Mouse (Mus musculus) lung, postnatal 0 days (tissue): ENCODE data around the gene Anxa5. TPM values are rescaled to one million over a fixed set of nuclear protein-coding genes. Genes with fewer than 3 reads are reported as not detected.

Experiments
- ATAC-seq: fragments of 200-750 bp; cut with Nextera tagmentation; 2 replicates; pipeline ENCODE4 v1.8.0; 2017; ENCODE audit warnings: moderate library complexity
- DNase-seq: peaks from one replicate; pipeline ENCODE4 v3.0.0-alpha.2; 2016; ENCODE audit warnings: low spot score
- H3K27ac ChIP-seq: fragments of 300-500 bp; sonication (generic); 2 replicates; pipeline ENCODE4 v1.5.1; 2014; ENCODE audit warnings: antibody characterized with exemption, mild to moderate bottlenecking, low read length, mixed read lengths
- H3K27me3 ChIP-seq: fragments of 300-500 bp; sonication (generic); replicated peaks from 2 replicates; pipeline ENCODE4 v1.6.1; 2014; ENCODE audit warnings: low read length, mixed read lengths; ENCODE audit not compliant: insufficient read depth
- H3K36me3 ChIP-seq: fragments of 300-500 bp; sonication (generic); 2 replicates; pipeline ENCODE4 v1.6.1; 2014; ENCODE audit warnings: low read length, mixed read lengths; ENCODE audit not compliant: insufficient read depth
- H3K4me1 ChIP-seq: fragments of 300-500 bp; sonication (generic); 2 replicates; pipeline ENCODE4 v1.6.1; 2014; ENCODE audit warnings: antibody characterized with exemption, low read depth, low read length, mixed read lengths; ENCODE audit not compliant: insufficient read depth
- H3K4me2 ChIP-seq: fragments of 300-500 bp; sonication (generic); replicated peaks from 2 replicates; pipeline ENCODE4 v1.6.1; 2014; ENCODE audit warnings: low read depth, mild to moderate bottlenecking, low read length, moderate library complexity, mixed read lengths
- H3K4me3 ChIP-seq: fragments of 300-500 bp; sonication (generic); 2 replicates; pipeline ENCODE4 v1.5.1; 2014; ENCODE audit warnings: low read depth, low read length
- H3K9ac ChIP-seq: fragments of 300-500 bp; sonication (generic); replicated peaks from 2 replicates; pipeline ENCODE4 v1.6.1; 2014; ENCODE audit warnings: low read depth, mild to moderate bottlenecking
- H3K9me3 ChIP-seq: fragments of 300-500 bp; sonication (generic); 2 replicates; pipeline ENCODE4 v1.6.1; 2016; ENCODE audit warnings: low read length, mixed read lengths
- CTCF ChIP-seq: IDR thresholded peaks from 2 replicates; pipeline ENCODE4 v1.5.1; 2016; ENCODE audit warnings: antibody characterized with exemption, mild to moderate bottlenecking
- EP300 ChIP-seq: IDR thresholded peaks from 2 replicates; pipeline ENCODE4 v1.6.1; 2016; ENCODE audit warnings: antibody characterized with exemption, mild to moderate bottlenecking, control low read depth
- WGBS: fragments of 180-500 bp; shearing (Covaris S2); extraction: QIAGEN DNeasy Blood & Tissue Kit; methylation state at CpG from one replicate; pipeline ENCODE4 v1.1.7; 2014; 5-methylcytosine and 5-hydroxymethylcytosine counted together
- microRNA-seq: library from miRNA; unstranded; fragments of <30 nt; microRNA quantifications from one replicate; pipeline ENCODE4, GENCODE M21; 2016
- polyA plus RNA-seq: library from polyadenylated mRNA; unstranded; fragments of >200 nt; fragmentation: Nextera tagmentation; extraction: Ambion mirVana; gene quantifications from 2 replicates; pipeline ENCODE4 v1.2.1, GENCODE M21; 2015

Gene Anxa5
- polyA plus RNA-seq, 1 experiment from 2014 or later = 449 TPM

DNA sequence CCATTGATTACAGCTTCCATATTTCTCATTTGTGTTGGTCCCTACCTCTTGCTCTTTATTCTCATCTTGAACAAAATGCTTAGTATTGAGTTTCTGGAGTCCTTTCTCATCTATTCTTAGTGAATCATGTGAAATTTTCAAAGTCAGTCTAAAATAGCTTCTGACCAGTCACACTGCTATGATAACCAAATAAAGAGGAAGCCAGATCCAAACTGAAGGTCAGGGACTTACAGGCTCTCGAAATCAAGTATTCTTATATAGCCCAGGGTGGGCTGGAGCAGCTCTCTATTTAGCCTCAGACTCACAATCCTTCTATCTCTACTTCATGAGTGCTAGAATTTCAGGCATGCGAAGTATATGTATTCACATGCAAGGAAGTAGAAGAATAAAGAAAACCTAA is 66.2 kb downstream of the Anxa5 start:
- WGBS = 47% methylated on average over 2 of the region's 2 CpGs
- H3K4me2 ChIP-seq = no peak overlapping the region
- no peak for TF ChIP-seq CTCF
- no peak for TF ChIP-seq EP300
- H3K27me3 ChIP-seq = no peaks in the 10 kb centered on the region
- no peaks in the 10 kb centered on the region for H3K9me3 ChIP-seq
- DNase-seq (no peak), ATAC-seq (no peak)
- no peak overlapping the region for H3K9ac ChIP-seq
- no peaks in the 10 kb centered on the region for H3K36me3 ChIP-seq
- no peaks in the 10 kb centered on the region for H3K4me1 ChIP-seq
- no peak overlapping the region for H3K4me3 ChIP-seq
- no peak overlapping the region for H3K27ac ChIP-seq

DNA sequence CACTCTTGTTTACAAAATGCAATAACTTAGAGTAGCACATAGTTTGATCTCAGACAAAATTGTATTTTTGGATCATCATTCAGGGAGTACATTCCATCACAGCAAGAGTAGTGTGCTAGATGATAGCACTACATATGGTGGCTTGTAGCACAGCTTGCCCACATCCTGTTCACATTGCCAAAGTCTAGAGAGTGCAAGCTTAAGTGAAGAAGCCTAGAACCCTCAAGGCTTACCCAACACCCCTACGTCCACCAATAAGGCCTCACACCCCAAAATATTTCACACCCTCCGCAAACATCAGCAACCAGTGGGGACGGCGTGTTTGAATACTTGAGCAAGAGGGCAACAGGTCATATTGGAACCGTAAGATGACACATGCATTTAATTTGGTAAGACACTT is 68.7 kb downstream of the Anxa5 start:
- 75% methylated on average over 5 of the region's 5 CpGs for WGBS
- Histone ChIP-seq H3K27me3 (no peaks in the 10 kb centered on the region), H3K27ac (no peak overlapping the region), H3K4me3 (no peak overlapping the region), H3K4me1 (no peaks in the 10 kb centered on the region), H3K9ac (no peak overlapping the region), H3K36me3 (no peaks in the 10 kb centered on the region), H3K9me3 (no peaks in the 10 kb centered on the region), H3K4me2 (no peak overlapping the region)
- DNase-seq (peak; percentile 15), ATAC-seq (peak; percentile 52)
- TF ChIP-seq EP300 = no peak
- TF ChIP-seq CTCF = no peak

DNA sequence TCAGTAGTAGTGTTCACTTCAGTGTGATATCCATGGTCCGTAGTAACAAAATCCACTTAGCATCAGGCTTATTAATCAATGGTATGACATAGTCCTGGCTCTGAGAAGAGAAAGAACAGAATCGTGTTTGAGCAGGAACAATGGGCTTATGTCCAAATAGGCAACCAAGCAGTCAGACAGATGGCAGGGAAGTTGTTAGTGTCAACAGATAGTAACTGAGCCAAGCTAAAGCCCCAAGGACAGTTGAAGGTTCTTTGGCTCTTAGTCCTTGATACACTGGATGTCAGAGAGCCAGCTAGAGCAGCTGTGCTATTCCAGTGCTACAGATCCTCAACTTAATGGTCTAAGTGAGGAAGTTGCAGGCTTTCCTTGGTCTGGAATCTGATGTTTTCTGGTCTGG is 69.4 kb downstream of the Anxa5 start:
- peak; percentile 73 for ATAC-seq
- Histone ChIP-seq H3K27ac (no peak overlapping the region), H3K36me3 (no peaks in the 10 kb centered on the region), H3K27me3 (no peaks in the 10 kb centered on the region), H3K9ac (no peak overlapping the region), H3K4me1 (no peaks in the 10 kb centered on the region), H3K9me3 (no peaks in the 10 kb centered on the region), H3K4me3 (no peak overlapping the region), H3K4me2 (no peak overlapping the region)
- 40% methylated on average over 2 of the region's 2 CpGs for WGBS
- TF ChIP-seq CTCF (no peak), EP300 (no peak)
- peak; percentile 58 for DNase-seq

DNA sequence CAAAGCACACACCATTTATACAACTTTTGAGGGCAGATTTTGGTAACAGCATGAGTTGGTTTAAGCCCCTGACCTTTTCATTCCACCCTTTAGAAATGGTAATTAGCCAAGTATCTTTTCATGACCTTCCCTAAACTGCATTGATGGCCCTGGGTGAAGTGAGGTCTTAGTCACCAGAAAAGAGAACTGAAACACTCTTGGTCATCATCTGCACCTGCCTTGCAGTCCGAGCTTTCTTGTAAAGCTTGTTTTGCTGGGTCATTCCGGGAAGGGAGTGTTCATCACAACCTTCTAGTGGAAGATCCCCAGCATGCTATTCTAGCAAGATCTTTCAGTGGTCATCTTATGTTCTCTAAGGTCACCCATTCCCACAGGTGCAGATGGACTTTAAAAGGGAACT is 73.8 kb downstream of the Anxa5 start:
- Histone ChIP-seq H3K9ac (no peak overlapping the region), H3K36me3 (no peaks in the 10 kb centered on the region), H3K4me3 (no peak overlapping the region), H3K4me1 (no peaks in the 10 kb centered on the region), H3K9me3 (no peaks in the 10 kb centered on the region), H3K27me3 (no peaks in the 10 kb centered on the region), H3K4me2 (no peak overlapping the region), H3K27ac (no peak overlapping the region)
- WGBS = 80% methylated on average over 2 of the region's 2 CpGs
- ATAC-seq (no peak), DNase-seq (no peak)
- TF ChIP-seq EP300 = no peak
- no peak for TF ChIP-seq CTCF

DNA sequence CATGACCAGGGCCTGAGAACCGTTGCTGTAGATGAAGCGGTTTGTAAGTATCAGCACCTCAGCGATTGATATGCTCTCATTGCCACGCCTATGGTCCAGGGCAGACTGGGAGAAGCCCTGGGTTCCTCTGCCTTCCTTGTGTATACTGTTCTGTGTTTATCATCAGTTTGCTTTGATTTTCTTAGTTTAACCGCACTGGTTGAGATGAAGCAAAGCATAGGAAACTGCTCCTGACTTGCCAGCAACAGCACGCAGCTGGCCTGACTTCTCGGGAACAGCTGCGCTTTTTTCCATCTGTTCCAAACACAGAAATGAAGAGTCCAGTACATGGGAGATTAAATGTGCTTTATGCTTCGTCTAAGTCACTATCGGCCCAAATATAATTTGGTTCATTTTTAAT is 75.0 kb downstream of the Anxa5 start:
- WGBS = 50% methylated on average over 10 of the region's 10 CpGs
- Histone ChIP-seq H3K27ac (no peak overlapping the region), H3K9ac (no peak overlapping the region), H3K4me3 (no peak overlapping the region), H3K4me1 (no peaks in the 10 kb centered on the region), H3K9me3 (no peaks in the 10 kb centered on the region), H3K36me3 (no peaks in the 10 kb centered on the region), H3K4me2 (no peak overlapping the region), H3K27me3 (no peaks in the 10 kb centered on the region)
- TF ChIP-seq CTCF = no peak
- TF ChIP-seq EP300 = no peak
- DNase-seq = peak; percentile 76
- peak; percentile 78 for ATAC-seq

Small RNA genes within 50 kb of the gene (microRNA-seq; reads per million reads assigned to microRNA genes)
- not detected for gene Mir7009

Other genes with a start within 250 kb of the Anxa5 start
- 6.9 and 8.0 TPM in 2 replicates for gene 1810062G17Rik, start within 50 bp of the Anxa5 start, polyA plus RNA-seq
- not detected in 2 replicates for gene Gm11549, start 45.9 kb upstream of the Anxa5 start, polyA plus RNA-seq
- 31.0 and 32.7 TPM in 2 replicates for gene Exosc9, start 76.7 kb upstream of the Anxa5 start, polyA plus RNA-seq
- gene Ccna2, start 96.3 kb upstream of the Anxa5 start, polyA plus RNA-seq = 7.3 and 9.8 TPM in 2 replicates
- 8.0 and 8.8 TPM in 2 replicates for gene Bbs7, start 137.6 kb upstream of the Anxa5 start, polyA plus RNA-seq
- gene Trpc3, start 214.3 kb upstream of the Anxa5 start, polyA plus RNA-seq = 3.1 and 3.3 TPM in 2 replicates